ENCODE assay signal across 8 mouse cellular contexts in the genomic region with DNA sequence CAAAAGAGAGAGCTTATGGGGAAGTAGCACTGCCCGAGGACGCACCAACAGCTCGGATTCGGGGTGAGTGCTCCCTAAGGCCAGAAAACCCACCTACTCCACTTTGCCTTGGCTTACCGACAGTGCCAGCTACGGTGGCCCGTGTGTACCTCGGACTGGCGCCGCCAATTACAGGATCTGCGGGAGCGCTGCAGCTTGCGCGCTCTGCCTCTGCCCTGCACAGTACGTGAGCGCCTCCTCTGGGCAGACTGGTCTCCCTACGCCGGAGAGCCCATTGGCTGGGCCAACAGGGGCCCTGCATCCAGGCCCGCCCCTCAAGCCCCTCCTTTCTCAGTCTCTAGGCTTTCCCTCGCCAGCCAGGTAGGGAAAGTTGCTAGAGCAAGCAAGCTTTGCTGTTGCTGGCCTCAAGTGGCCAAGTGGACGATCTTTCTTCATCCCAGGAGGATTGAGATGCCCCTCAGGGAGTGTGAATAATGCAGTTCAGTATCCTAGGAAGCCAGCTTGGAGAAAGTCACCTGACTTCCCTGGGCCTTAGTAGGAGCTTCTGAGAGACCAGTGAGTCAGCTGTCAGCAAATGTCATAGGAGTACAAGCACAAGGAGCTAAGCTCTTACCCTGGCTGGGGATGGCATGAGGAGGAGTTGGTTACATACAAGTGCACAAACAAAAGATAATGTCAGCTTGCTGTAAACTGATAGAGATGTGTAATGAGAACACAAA. TPM values are rescaled to one million over a fixed set of nuclear protein-coding genes. Genes with fewer than 3 reads are reported as not detected.
DNase-seq lines count a peak whose midpoint lies in the region; ATAC-seq lines count a peak whose summit lies in the region.

A gene (minus strand): TSS at position 224 of the 719 bp plus-strand sequence.

- peak; percentile 94 for DNase-seq in adrenal gland, postnatal 10 days
- DNase-seq in embryo, embryonic 11 days: peak; percentile 95
- peak; percentile 52 to 81 for DNase-seq in gastrocnemius, postnatal 4 days (ENCODE audit: low spot score in 2 of 2)
- peak; percentile 95 to 96 for DNase-seq in left cerebral cortex, postnatal 14 days (ENCODE audit: low spot score in 2 of 2)
- peak; percentile 93 for DNase-seq in right cerebral cortex, postnatal 36 days (ENCODE audit: low spot score in 2 of 2)
- DNase-seq in yolk sac, embryonic 10.5 days (ENCODE audit: low spot score): peak; percentile 90

- ATAC-seq in intestine, embryonic 16.5 days: peak; percentile 99
- peak; percentile 99 for ATAC-seq in megakaryocyte-erythroid progenitor cell, adult 5-6 weeks (replicated peaks; ENCODE audit: low FRiP score, low TSS enrichment, poor library complexity, severe bottlenecking)

- H3K4me1 ChIP-seq in intestine, embryonic 16.5 days (ENCODE audit: control insufficient read depth, insufficient read depth, low read length): peaks cover 9% of the 10 kb centered on the region; the same call in 1 of the 2 replicates

- H3K4me3 ChIP-seq in intestine, embryonic 16.5 days (ENCODE audit: low read length): peak within 1 kb of the TSS; percentile 65

- no peaks in the 10 kb centered on the region for H3K27me3 ChIP-seq in intestine, embryonic 16.5 days (replicated peaks; ENCODE audit: control insufficient read depth, insufficient read depth, low read length)

- under 1% methylated on average over 21 of the region's 21 CpGs for WGBS in intestine, embryonic 16.5 days

- no peaks in the 10 kb centered on the region for H3K36me3 ChIP-seq in intestine, embryonic 16.5 days (ENCODE audit: control insufficient read depth, insufficient read depth, low read length)

- peak within 1 kb of the TSS; percentile 76 for H3K27ac ChIP-seq in intestine, embryonic 16.5 days (ENCODE audit: low read length)

- intact Hi-C loops in left cerebral cortex, postnatal 14 days (cut with DNase I): loop anchor here (2.0 kb wide), 1 partner anchor 24 kb away; no protein-coding TSS in a partner anchor

- H3K9ac ChIP-seq in intestine, embryonic 16.5 days (ENCODE audit: low read depth, low read length): peak within 1 kb of the TSS; percentile 71

- H3K4me2 ChIP-seq in intestine, embryonic 16.5 days (ENCODE audit: low read depth, low read length): peak within 1 kb of the TSS; percentile 70

- H3K9me3 ChIP-seq in intestine, embryonic 16.5 days (ENCODE audit: control insufficient read depth, low read length): no peaks in the 10 kb centered on the region

RNA-seq across cellular contexts. Expression of the gene that starts here (rescaled TPM):
- total RNA-seq in adrenal gland, postnatal 10 days (2021): 1 to 10 TPM; 2.9 to 3.8 TPM
- under 1 TPM; 0.26 to 0.47 TPM for total RNA-seq in gastrocnemius, postnatal 4 days (2021)
- 2.3 and 2.9 TPM in 2 replicates for polyA plus RNA-seq in intestine, embryonic 16.5 days (2015; fragmentation: Nextera tagmentation; extraction: Ambion mirVana)
- total RNA-seq in left cerebral cortex, postnatal 14 days (2021): 10 to 100 TPM; 29.9 to 32.0 TPM
- total RNA-seq in megakaryocyte-erythroid progenitor cell, adult 5-6 weeks (2014; fragmentation: Nextera tagmentation): 0.32 and 0.59 TPM in 2 replicates
- 0.08 and 0.14 TPM in 2 replicates for total RNA-seq in megakaryocyte-erythroid progenitor cell, adult 5-6 weeks (2017)

Comparison
In these comparisons a context has a peak if more than half of its experiments do, and no peak if none do; other contexts are left out.
1. Peak in every context shown above with its lines: DNase-seq, ATAC-seq, H3K4me3 ChIP-seq and H3K27ac ChIP-seq.
2. RNA of the gene that starts here (total RNA-seq): 29.9 to 32.0 TPM in left cerebral cortex, postnatal 14 days; 2.9 to 3.8 TPM in adrenal gland, postnatal 10 days, 0.08 to 0.59 TPM in megakaryocyte-erythroid progenitor cell, adult 5-6 weeks and 0.26 to 0.47 TPM in gastrocnemius, postnatal 4 days; every median in the first group is over 4 times any median in the second.
3. Peak in DNase-seq in gastrocnemius, postnatal 4 days; RNA of the gene not detected or under 1 TPM.
4. Peak in ATAC-seq in megakaryocyte-erythroid progenitor cell, adult 5-6 weeks; RNA of the gene not detected or under 1 TPM.